Mouse (Mus musculus): ENCODE measurements around the gene Chst5. TPM values are rescaled to one million over a fixed set of nuclear protein-coding genes. Genes with fewer than 3 reads are reported as not detected.
"Not testable (repeated sequence)": the region's sequence is repeated elsewhere in the genome, so short reads cannot be mapped to it uniquely, and the experiment has no call there.

Gene Chst5
- polyA plus RNA-seq, 1 experiment: not detected

- Histone ChIP-seq H3K79me3 (ENCODE audit: low read depth) (peaks cover 41% of the 10 kb centered on the region), H3K4me3 (ENCODE audit: insufficient read depth, poor library complexity, severe bottlenecking) (peak within 1 kb of the TSS; percentile 85), H3K27me3 (ENCODE audit: control insufficient read depth, insufficient read depth, insufficient read length) (no peaks in the 10 kb centered on the region), H3ac (ENCODE audit: control insufficient read depth, insufficient read length, low read depth) (peak within 1 kb of the TSS; percentile 93), H3K36me3 (ENCODE audit: control insufficient read depth, insufficient read depth) (no peaks in the 10 kb centered on the region), H3K79me2 (ENCODE audit: control insufficient read depth, insufficient read depth) (peaks cover 52% of the 10 kb centered on the region)
- TF ChIP-seq MAX (IDR thresholded peaks at IDR 0.05) (peak; percentile 94), CEBPB (IDR thresholded peaks at IDR 0.05; ENCODE audit: low read depth) (no peak), CTCF (IDR thresholded peaks at IDR 0.05; ENCODE audit: control insufficient read depth, insufficient read depth, insufficient read length) (no peak), FOSL1 (IDR thresholded peaks at IDR 0.05; ENCODE audit: insufficient read depth, low read length, poor library complexity, severe bottlenecking) (no peak), USF1 (IDR thresholded peaks at IDR 0.05; ENCODE audit: low read depth) (peak; percentile 99), MYOD1 (IDR thresholded peaks at IDR 0.05; ENCODE audit: control insufficient read depth, insufficient read length, low read depth) (no peak), MYOG (IDR thresholded peaks at IDR 0.05; ENCODE audit: control insufficient read depth, extremely low read depth, insufficient read length) (no peak)
Measured at GRCm38 (mm10) chr8:111853861-111854501, 56.3 kb downstream of the Chst5 start, which contains the start of gene Cfdp1. Gene Cfdp1, minus strand, starts transcription at chr8:111854291.

GRCm38 (mm10) chr8:111853219-111853618, 57.0 kb downstream of the Chst5 start:
- Histone ChIP-seq H3K79me2 (ENCODE audit: control insufficient read depth, insufficient read depth) (peaks cover 59% of the 10 kb centered on the region), H3ac (ENCODE audit: control insufficient read depth, insufficient read length, low read depth) (peak overlapping the region; percentile 93), H3K4me3 (ENCODE audit: insufficient read depth, poor library complexity, severe bottlenecking) (peak overlapping the region; percentile 85), H3K79me3 (ENCODE audit: low read depth) (peaks cover 48% of the 10 kb centered on the region)
- H3K27me3 ChIP-seq (ENCODE audit: control insufficient read depth, insufficient read depth, insufficient read length); H3K36me3 ChIP-seq (ENCODE audit: control insufficient read depth, insufficient read depth): not testable (repeated sequence)

- Histone ChIP-seq H3K79me2 (ENCODE audit: control insufficient read depth, insufficient read depth) (peaks cover 71% of the 10 kb centered on the region), H3K27me3 (ENCODE audit: control insufficient read depth, insufficient read depth, insufficient read length) (no peaks in the 10 kb centered on the region), H3K79me3 (ENCODE audit: low read depth) (peaks cover 50% of the 10 kb centered on the region), H3ac (ENCODE audit: control insufficient read depth, insufficient read length, low read depth) (no peak overlapping the region), H3K36me3 (ENCODE audit: control insufficient read depth, insufficient read depth) (peaks cover 33% of the 10 kb centered on the region), H3K4me3 (ENCODE audit: insufficient read depth, poor library complexity, severe bottlenecking) (no peak overlapping the region)
- TF ChIP-seq MYOD1 (IDR thresholded peaks at IDR 0.05; ENCODE audit: control insufficient read depth, insufficient read length, low read depth) (no peak), FOSL1 (IDR thresholded peaks at IDR 0.05; ENCODE audit: insufficient read depth, low read length, poor library complexity, severe bottlenecking) (no peak), USF1 (IDR thresholded peaks at IDR 0.05; ENCODE audit: low read depth) (no peak), CTCF (IDR thresholded peaks at IDR 0.05; ENCODE audit: control insufficient read depth, insufficient read depth, insufficient read length) (no peak), CEBPB (IDR thresholded peaks at IDR 0.05; ENCODE audit: low read depth) (no peak), MYOG (IDR thresholded peaks at IDR 0.05; ENCODE audit: control insufficient read depth, extremely low read depth, insufficient read length) (no peak), MAX (IDR thresholded peaks at IDR 0.05) (no peak)
Measured at GRCm38 (mm10) chr8:111846746-111847145, 63.5 kb downstream of the Chst5 start.

Other genes with a start within 250 kb of the Chst5 start
- 1.5 TPM for gene Ctrb1, start 219.4 kb downstream of the Chst5 start, polyA plus RNA-seq (2012; fragmentation: generic; extraction: Trizol)
- 136 TPM for gene Bcar1, start 166.6 kb downstream of the Chst5 start, polyA plus RNA-seq (2012; fragmentation: generic; extraction: Trizol)
- gene Cfdp1, start 56.2 kb downstream of the Chst5 start, polyA plus RNA-seq (2012; fragmentation: generic; extraction: Trizol): 58.8 TPM
- 1.1 TPM for gene Tmem170, start 33.7 kb downstream of the Chst5 start, polyA plus RNA-seq (2012; fragmentation: generic; extraction: Trizol)
- gene Tmem231, start 23.4 kb upstream of the Chst5 start, polyA plus RNA-seq (2012; fragmentation: generic; extraction: Trizol): 2.2 TPM
- 44.6 TPM for gene Gabarapl2, start 30.3 kb upstream of the Chst5 start, polyA plus RNA-seq (2012; fragmentation: generic; extraction: Trizol)
- gene Adat1, start 81.9 kb upstream of the Chst5 start, polyA plus RNA-seq (2012; fragmentation: generic; extraction: Trizol): 4.0 TPM
- 205 TPM for gene Kars, start 100.9 kb upstream of the Chst5 start, polyA plus RNA-seq (2012; fragmentation: generic; extraction: Trizol)
- gene Terf2ip, start 101.0 kb upstream of the Chst5 start, polyA plus RNA-seq (2012; fragmentation: generic; extraction: Trizol): 5.8 TPM
- gene Gm6793, start 104.6 kb upstream of the Chst5 start, polyA plus RNA-seq (2012; fragmentation: generic; extraction: Trizol): 0.23 TPM

All from C2C12 (cell line).